Mouse (Mus musculus) midbrain, embryonic 16.5 days (tissue): ENCODE results near the gene Dirc2. TPM values are rescaled to one million over a fixed set of nuclear protein-coding genes. Genes with fewer than 3 reads are reported as not detected.

Experiments used
- ATAC-seq: fragments of 200-750 bp; cut with Nextera tagmentation; 2 replicates; pipeline ENCODE4 v1.8.0; 2017; ENCODE audit warnings: moderate TSS enrichment
- H3K27ac ChIP-seq: fragments of 300-500 bp; sonication (generic); 2 replicates; pipeline ENCODE4 v1.5.1; 2014; ENCODE audit warnings: mild to moderate bottlenecking, low read length, mixed read lengths
- H3K27me3 ChIP-seq: fragments of 300-500 bp; sonication (generic); 2 replicates; pipeline ENCODE4 v1.6.1; 2014; ENCODE audit warnings: low read depth, low read length, mixed read lengths; ENCODE audit not compliant: control insufficient read depth, insufficient read depth
- H3K36me3 ChIP-seq: fragments of 300-500 bp; sonication (generic); 2 replicates; pipeline ENCODE4 v1.6.1; 2014; ENCODE audit warnings: mild to moderate bottlenecking, low read length, moderate library complexity, mixed read lengths; ENCODE audit not compliant: control insufficient read depth, insufficient read depth
- H3K4me1 ChIP-seq: fragments of 300-500 bp; sonication (generic); 2 replicates; pipeline ENCODE4 v1.6.1; 2014; ENCODE audit warnings: mild to moderate bottlenecking, low read length, mixed read lengths; ENCODE audit not compliant: control insufficient read depth, insufficient read depth
- H3K4me2 ChIP-seq: fragments of 300-500 bp; sonication (generic); 2 replicates; pipeline ENCODE4 v1.6.1; 2014; ENCODE audit warnings: mild to moderate bottlenecking, low read length, mixed read lengths
- H3K4me3 ChIP-seq: fragments of 300-500 bp; sonication (generic); 2 replicates; pipeline ENCODE4 v1.5.1; 2014; ENCODE audit warnings: low read depth, mild to moderate bottlenecking, low read length, moderate library complexity, mixed read lengths
- H3K9ac ChIP-seq: fragments of 300-500 bp; sonication (generic); 2 replicates; pipeline ENCODE4 v1.6.1; 2014; ENCODE audit warnings: low read depth, low read length, mixed read lengths
- H3K9me3 ChIP-seq: fragments of 300-500 bp; sonication (generic); replicated peaks from 2 replicates; pipeline ENCODE4 v1.6.1; 2014; ENCODE audit warnings: mild to moderate bottlenecking, low read length, mixed read lengths; ENCODE audit not compliant: control insufficient read depth, poor library complexity, severe bottlenecking
- WGBS: fragments of 180-500 bp; shearing (Covaris S2); extraction: QIAGEN DNeasy Blood & Tissue Kit; methylation state at CpG from one replicate; pipeline ENCODE4 v1.1.7; 2014; 5-methylcytosine and 5-hydroxymethylcytosine counted together
- polyA plus RNA-seq: library from polyadenylated mRNA; unstranded; fragments of >200 nt; fragmentation: Nextera tagmentation; extraction: Ambion mirVana; gene quantifications from 2 replicates; pipeline ENCODE4 v1.2.1, GENCODE M21; 2015

The Dirc2 gene
- polyA plus RNA-seq: 30.7 and 32.0 TPM in 2 replicates

DNA sequence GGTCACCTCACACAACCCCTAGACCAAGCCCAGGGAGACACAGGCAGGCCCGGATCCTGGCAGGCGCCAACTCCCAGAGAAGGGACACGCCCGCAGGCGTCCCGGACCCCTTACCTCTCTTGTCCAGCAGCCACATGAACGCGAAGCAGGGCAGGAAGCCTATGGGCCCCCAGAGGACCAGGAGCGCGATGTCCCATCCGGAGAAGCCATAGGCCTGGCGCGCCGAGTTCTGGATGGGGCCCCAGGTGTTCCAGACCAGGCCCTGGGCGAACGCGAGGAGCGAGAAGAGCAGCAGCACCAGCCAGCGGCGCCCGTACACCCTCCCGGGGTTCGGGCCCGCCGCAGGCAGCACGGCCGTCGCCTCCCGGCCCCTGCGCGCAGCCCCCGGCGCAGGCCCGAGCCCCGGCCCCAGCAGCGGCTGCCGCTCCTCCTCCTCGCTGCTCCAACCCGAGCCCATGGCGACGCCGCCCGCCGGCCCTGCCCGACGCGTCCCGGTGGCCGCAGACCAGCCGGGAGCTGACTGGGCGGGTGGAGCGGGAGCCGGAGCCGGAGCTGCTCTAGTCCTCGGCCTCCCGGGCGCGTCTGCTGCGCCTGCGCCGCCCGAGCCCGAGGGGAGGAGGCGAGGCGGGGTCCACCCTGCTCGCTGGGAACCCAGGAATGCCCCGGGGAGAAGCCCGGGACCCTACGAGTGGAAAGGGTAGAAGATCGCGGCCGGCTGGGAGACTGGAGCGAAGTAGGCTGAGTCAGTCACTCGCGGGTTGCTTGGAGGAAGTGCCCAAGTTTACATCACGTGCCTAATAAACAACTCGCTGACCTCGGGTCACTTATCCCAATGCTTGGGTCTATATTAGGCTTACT is at the start of gene Dirc2:
Gene Dirc2 (minus strand): TSS at position 572 of the 858 bp plus-strand sequence.
- Histone ChIP-seq H3K9me3 (no peaks in the 10 kb centered on the region), H3K27me3 (no peaks in the 10 kb centered on the region), H3K36me3 (no peaks in the 10 kb centered on the region), H3K9ac (peak within 1 kb of the TSS; percentile 96), H3K27ac (peak within 1 kb of the TSS; percentile 71), H3K4me2 (peak within 1 kb of the TSS; percentile 91), H3K4me1 (peaks cover 23% of the 10 kb centered on the region), H3K4me3 (peak within 1 kb of the TSS; percentile 91)
- under 1% methylated on average over 56 of the region's 78 CpGs for WGBS
- peak; percentile 86 for ATAC-seq

DNA sequence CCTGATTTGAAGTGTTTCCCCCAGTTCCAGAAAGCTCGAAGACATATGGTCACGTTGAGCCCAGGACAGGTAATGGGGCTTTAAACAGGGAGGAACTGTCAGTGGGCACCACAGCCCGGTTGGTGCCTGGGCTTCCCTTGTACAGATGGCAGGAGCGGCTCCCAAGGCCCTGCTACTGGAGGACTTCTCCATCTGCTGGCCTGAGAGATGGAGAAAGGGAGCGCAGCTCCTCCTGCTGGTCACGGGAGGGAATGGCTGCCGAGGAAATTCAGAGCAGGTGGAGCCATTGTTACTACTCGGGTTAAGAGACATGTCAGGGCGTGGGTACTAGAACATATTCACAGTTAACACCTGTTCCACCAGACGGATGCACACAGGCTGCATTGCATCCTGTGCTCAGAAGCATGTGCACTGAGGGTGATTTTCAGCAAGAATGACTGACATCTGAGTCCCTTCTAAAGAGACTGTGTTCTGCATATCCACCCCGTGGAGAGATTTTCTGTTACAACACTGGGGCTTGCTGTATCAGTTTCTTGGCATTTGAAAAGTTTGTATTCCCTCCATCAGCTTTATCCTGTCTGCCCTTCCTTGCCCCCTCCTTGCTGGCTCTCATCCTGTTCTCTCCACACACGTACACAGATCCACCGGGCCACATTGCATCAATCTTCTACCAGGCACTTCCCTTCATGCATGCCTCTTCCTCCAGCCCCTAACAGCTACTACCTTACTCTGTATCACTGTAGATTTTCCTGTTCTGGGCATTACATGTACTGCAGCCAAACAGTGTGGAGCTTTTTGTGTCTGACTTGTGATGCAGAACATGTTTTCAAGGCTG is 48.3 kb upstream of the Dirc2 start:
- Histone ChIP-seq H3K4me3 (no peak overlapping the region), H3K9me3 (no peaks in the 10 kb centered on the region), H3K9ac (no peak overlapping the region), H3K4me1 (no peaks in the 10 kb centered on the region), H3K36me3 (peaks cover 5% of the 10 kb centered on the region; the same call in 1 of the 2 replicates), H3K27ac (no peak overlapping the region), H3K4me2 (no peak overlapping the region), H3K27me3 (no peaks in the 10 kb centered on the region)
- WGBS: 32% methylated on average over 13 of the region's 13 CpGs
- peak; percentile 92 for ATAC-seq

GRCm38 (mm10) chr16:35813119-35813518 is 44.0 kb upstream of the Dirc2 start:
- 84% methylated on average over 3 of the region's 3 CpGs for WGBS
- Histone ChIP-seq H3K4me1 (no peaks in the 10 kb centered on the region), H3K4me2 (no peak overlapping the region), H3K27me3 (no peaks in the 10 kb centered on the region), H3K4me3 (no peak overlapping the region), H3K9ac (no peak overlapping the region), H3K36me3 (peaks cover 2% of the 10 kb centered on the region; the same call in 1 of the 2 replicates), H3K27ac (no peak overlapping the region), H3K9me3 (no peaks in the 10 kb centered on the region)
- ATAC-seq: no peak

DNA sequence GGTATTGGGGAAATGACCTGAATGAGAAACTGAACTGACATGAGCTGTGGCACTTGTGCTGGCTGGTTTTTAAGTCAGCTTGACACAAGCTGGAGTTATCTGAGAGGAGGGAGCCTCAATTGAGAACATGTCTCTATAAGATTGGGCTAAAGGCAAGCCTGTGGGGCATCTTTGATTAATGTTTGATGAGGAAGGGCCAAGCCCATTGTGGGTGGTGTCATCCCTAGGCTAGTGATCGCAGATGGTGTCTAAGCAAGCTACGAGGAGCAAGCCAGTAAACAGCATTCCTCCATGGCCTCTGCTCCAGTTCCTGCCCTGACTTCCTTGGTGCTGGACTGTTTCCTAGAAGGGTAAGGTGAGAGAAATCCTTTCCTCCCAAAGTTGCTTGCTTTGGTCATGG is 39.7 kb upstream of the Dirc2 start:
- Histone ChIP-seq H3K27ac (no peak overlapping the region), H3K27me3 (no peaks in the 10 kb centered on the region), H3K4me3 (no peak overlapping the region), H3K36me3 (no peaks in the 10 kb centered on the region), H3K4me1 (no peaks in the 10 kb centered on the region), H3K9me3 (no peaks in the 10 kb centered on the region), H3K4me2 (no peak overlapping the region), H3K9ac (no peak overlapping the region)
- WGBS: 98% methylated on average over 2 of the region's 2 CpGs
- no peak for ATAC-seq

GRCm38 (mm10) chr16:35807663-35807992 is 38.5 kb upstream of the Dirc2 start:
- 64% methylated on average over 4 of the region's 4 CpGs for WGBS

DNA sequence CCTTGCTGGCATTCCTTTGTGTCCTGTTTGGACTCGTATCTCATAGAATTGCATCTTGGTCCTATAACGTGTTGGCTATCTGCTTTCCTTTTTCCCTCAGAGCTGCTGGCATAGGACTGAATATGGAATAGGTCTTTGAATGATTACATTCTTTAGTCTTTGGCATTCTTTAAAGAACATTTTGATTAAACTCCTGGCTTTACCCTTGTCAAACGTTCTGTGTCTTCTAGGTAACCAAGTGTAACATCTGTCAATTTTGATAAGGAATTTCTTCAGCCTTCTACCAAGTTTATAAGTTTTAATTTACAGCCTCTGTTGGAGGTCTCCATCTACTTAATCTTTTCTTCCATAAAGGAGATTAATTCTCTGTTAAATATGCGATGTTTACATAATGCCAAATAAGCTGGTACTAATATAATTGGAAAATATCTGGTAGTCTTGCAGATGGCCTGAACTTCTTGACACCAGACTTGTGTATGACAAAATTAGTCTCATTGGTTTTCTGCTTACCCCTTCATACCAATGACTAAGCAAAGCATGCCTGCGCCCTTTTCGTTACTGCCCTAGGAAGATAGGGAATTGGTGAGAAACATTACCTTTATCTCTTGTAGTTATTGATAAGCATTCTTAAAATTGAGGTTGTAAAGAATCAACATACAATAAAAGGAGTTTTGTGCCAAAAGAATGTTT is 38.0 kb upstream of the Dirc2 start:
- no peak for ATAC-seq
- H3K27ac ChIP-seq: no peak overlapping the region
- no peaks in the 10 kb centered on the region for H3K4me1 ChIP-seq
- H3K36me3 ChIP-seq: no peaks in the 10 kb centered on the region
- H3K4me3 ChIP-seq: no peak overlapping the region
- H3K4me2 ChIP-seq: no peak overlapping the region
- 69% methylated on average over 6 of the region's 6 CpGs for WGBS
- no peaks in the 10 kb centered on the region for H3K9me3 ChIP-seq
- no peak overlapping the region for H3K9ac ChIP-seq
- no peaks in the 10 kb centered on the region for H3K27me3 ChIP-seq

More at GRCm38 (mm10) chr16:35807663-35807992, 38.5 kb upstream of the Dirc2 start:
- Histone ChIP-seq H3K4me3 (no peak overlapping the region), H3K4me2 (no peak overlapping the region), H3K9ac (no peak overlapping the region), H3K27me3 (no peaks in the 10 kb centered on the region), H3K9me3 (no peaks in the 10 kb centered on the region), H3K4me1 (no peaks in the 10 kb centered on the region), H3K36me3 (no peaks in the 10 kb centered on the region), H3K27ac (no peak overlapping the region)
- no peak for ATAC-seq

DNA sequence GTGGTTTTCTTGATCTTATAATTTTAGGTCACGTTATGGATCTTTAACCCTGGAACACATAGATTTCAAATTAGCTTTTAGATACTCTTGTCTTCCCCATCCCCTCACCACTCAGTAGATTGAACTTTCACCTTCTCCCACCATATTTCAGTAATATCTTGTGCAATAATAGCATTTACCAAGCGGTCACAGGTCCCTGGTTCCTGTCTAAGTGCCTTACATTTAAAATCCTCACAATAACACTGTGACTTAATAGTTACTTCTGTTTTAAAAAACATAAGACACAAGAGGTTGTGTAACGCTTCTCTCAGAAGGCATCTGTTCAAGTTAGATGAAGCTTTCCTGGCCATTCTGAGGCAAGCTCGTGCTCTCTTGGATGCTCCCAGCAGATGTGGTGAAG is 34.6 kb upstream of the Dirc2 start:
- Histone ChIP-seq H3K9me3 (no peaks in the 10 kb centered on the region), H3K4me1 (no peaks in the 10 kb centered on the region), H3K27ac (no peak overlapping the region), H3K4me3 (no peak overlapping the region), H3K4me2 (no peak overlapping the region), H3K9ac (no peak overlapping the region), H3K27me3 (no peaks in the 10 kb centered on the region), H3K36me3 (no peaks in the 10 kb centered on the region)
- ATAC-seq: no peak
- 93% methylated on average over 4 of the region's 4 CpGs for WGBS

DNA sequence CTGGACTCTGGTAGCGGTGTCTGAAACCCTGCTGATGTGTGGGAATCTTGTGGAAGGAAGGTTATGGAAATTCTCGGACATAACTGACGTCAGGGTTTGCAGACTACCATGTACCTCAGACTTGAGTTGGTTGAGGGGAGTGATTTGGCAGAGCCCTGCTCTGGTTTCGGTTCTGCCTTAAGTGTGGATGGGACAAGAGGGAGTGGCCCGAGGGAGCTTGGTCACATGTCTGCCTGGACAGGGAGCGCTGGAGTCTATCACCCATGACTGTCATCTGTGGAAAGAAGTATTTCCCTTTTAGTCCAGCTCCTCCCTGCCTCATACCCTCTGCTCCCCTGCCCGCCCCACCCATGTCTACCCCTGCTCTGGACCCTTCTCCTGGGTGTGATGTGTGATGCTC is 33.0 kb upstream of the Dirc2 start:
- Histone ChIP-seq H3K27me3 (no peaks in the 10 kb centered on the region), H3K4me2 (no peak overlapping the region), H3K36me3 (no peaks in the 10 kb centered on the region), H3K9ac (no peak overlapping the region), H3K4me3 (no peak overlapping the region), H3K4me1 (no peaks in the 10 kb centered on the region), H3K27ac (no peak overlapping the region), H3K9me3 (no peaks in the 10 kb centered on the region)
- WGBS: 90% methylated on average over 7 of the region's 7 CpGs
- no peak for ATAC-seq
